Mouse (Mus musculus) E14TG2a.4 (cell line): Measurements from ENCODE around the gene Map6.

Experiments used
- H3K27me3 ChIP-seq: 2 replicates; pipeline ENCODE4 v1.6.1; 2014; ENCODE audit warnings: low read length, control low read depth; ENCODE audit not compliant: insufficient read depth
- H3K36me3 ChIP-seq: 2 replicates; pipeline ENCODE4 v1.6.1; 2014; ENCODE audit warnings: low read length, control low read depth; ENCODE audit not compliant: insufficient read depth
- H3K4me1 ChIP-seq: replicated peaks from 2 replicates; pipeline ENCODE4 v1.6.1; 2014; ENCODE audit warnings: low read depth, low read length, control low read depth
- H3K4me3 ChIP-seq: replicated peaks from 2 replicates; pipeline ENCODE4 v1.5.1; 2014; ENCODE audit warnings: mild to moderate bottlenecking, low read length
- H3K9me3 ChIP-seq: 2 replicates; pipeline ENCODE4 v1.6.1; 2014; ENCODE audit warnings: low read length, control low read depth
- CTCF ChIP-seq: conservative IDR thresholded peaks from 2 replicates; pipeline ENCODE4 v1.5.1; 2014; ENCODE audit warnings: low read length
- NANOG ChIP-seq: IDR thresholded peaks from 2 replicates; pipeline ENCODE4 v1.6.1; 2014; ENCODE audit warnings: borderline replicate concordance, low read length, mixed read lengths
- POU5F1 ChIP-seq: IDR thresholded peaks from 2 replicates; pipeline ENCODE4 v1.6.1; 2014; ENCODE audit warnings: low read length, borderline replicate concordance

The Map6 gene

DNA sequence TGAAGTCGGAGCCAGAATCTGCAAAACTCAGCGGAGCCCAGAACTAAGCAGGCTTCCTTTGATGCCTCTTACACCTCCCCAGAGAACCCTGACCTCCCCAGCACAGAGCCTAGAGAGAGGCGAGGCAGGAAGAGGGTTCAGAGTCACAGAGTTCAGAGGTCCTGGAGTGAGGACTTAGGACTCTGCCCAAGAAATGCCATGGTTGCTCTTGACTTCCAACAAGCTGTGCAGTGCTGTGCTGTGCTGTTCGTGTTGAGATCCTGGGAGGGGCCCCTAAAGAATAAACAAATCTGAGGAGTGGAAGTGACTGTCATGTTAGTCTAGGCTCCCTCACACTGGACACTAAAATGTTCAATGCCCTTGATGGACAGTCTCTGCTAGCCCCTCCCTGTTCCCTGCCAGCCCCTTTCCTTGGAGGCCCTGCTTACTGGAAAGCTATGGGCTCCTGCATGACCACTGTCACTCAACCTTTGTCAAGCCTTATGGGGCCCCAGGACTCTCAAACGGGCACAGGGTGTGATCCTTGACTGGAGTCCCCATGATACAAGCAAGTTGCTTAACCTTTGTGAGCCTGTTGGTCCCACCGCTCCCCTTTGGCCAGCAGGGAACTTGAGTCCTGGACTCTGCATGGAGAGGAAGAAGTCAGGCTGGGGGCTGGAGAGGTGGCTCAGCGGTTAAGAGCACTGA lies 37.0 kb upstream of the Map6 start:
- peaks cover 18% of the 10 kb centered on the region; the same call in 1 of the 2 replicates for H3K27me3 ChIP-seq
- no peaks in the 10 kb centered on the region for H3K9me3 ChIP-seq
- 0 out of 2 replicates have a peak, but pooled peaks cover 3% of the 10 kb centered on the region for H3K4me1 ChIP-seq
- TF ChIP-seq POU5F1 = no peak
- TF ChIP-seq NANOG = no peak
- no peak for TF ChIP-seq CTCF
- H3K36me3 ChIP-seq = no peaks in the 10 kb centered on the region
- no peak overlapping the region for H3K4me3 ChIP-seq

DNA sequence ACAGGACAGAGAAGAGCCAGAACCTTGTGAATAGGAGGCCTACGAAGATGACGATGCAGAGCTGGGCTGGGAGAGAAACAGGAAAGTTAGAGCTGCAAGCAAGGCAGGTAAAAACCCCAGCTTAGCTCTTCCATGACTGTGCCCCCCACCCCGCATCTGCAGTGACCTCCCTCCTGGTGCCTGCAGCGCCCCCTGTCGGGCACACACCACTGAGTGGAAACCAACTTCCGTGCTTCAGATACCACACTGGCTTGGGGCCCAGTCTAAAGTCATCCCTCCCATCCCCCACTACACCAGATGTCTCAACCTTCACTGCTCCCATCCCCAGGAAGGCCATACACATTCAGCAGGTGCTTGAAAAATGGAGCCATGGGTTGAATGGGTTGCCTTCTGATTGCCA lies 34.7 kb upstream of the Map6 start:
- Histone ChIP-seq H3K27me3 (peaks cover 15% of the 10 kb centered on the region), H3K4me3 (no peak overlapping the region), H3K36me3 (no peaks in the 10 kb centered on the region), H3K4me1 (peaks cover 17% of the 10 kb centered on the region), H3K9me3 (no peaks in the 10 kb centered on the region)
- TF ChIP-seq POU5F1 = no peak
- peak; percentile 28 for TF ChIP-seq CTCF

DNA sequence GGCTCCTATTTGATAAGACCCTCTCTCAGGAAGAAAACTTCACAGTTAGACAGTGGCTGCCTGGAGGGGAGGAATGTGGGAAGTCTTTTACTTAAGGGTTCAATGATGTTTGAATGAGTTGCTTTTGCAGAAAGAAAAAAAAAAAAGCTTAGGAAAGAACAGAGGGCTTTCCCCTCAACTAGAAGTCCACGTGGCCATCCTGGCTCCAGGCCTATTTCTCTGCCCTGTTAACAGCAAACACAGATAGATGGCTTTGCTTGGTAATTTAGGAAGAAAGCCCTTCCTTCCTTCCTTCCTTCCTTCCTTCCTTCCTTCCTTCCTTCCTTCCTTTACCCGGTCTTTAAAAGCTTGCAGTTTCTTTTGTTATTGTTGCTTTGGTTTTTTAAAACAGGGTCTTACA lies 32.3 kb upstream of the Map6 start:
- TF ChIP-seq POU5F1 (no peak), CTCF (no peak), NANOG (no peak)
- no peak overlapping the region for H3K4me3 ChIP-seq
- H3K27me3 ChIP-seq = peaks cover 37% of the 10 kb centered on the region
- no peaks in the 10 kb centered on the region for H3K36me3 ChIP-seq
- no peaks in the 10 kb centered on the region for H3K9me3 ChIP-seq
- peaks cover 25% of the 10 kb centered on the region for H3K4me1 ChIP-seq

DNA sequence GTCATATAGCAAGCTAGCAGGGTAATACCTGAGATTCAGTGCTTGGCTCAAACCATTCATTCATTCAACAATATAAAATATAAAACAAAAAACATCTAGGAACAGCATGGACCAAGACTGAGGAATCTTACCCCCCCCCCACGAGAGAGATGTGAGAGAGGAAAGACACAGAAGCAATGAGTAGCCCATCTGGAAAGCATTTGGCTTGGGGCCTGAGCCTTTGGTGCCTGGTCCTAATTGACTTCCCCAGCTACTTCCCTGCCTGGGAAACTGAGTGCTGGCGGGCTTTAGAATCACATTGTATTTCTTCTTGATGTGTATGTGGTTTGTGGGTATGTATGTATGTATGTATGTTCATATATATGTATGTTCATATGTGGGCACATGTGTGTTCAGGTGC lies 31.6 kb upstream of the Map6 start:
- H3K27me3 ChIP-seq = peaks cover 40% of the 10 kb centered on the region
- no peaks in the 10 kb centered on the region for H3K36me3 ChIP-seq
- no peak overlapping the region for H3K4me3 ChIP-seq
- H3K4me1 ChIP-seq = peaks cover 25% of the 10 kb centered on the region
- TF ChIP-seq CTCF (no peak), NANOG (no peak), POU5F1 (no peak)
- H3K9me3 ChIP-seq = no peaks in the 10 kb centered on the region

DNA sequence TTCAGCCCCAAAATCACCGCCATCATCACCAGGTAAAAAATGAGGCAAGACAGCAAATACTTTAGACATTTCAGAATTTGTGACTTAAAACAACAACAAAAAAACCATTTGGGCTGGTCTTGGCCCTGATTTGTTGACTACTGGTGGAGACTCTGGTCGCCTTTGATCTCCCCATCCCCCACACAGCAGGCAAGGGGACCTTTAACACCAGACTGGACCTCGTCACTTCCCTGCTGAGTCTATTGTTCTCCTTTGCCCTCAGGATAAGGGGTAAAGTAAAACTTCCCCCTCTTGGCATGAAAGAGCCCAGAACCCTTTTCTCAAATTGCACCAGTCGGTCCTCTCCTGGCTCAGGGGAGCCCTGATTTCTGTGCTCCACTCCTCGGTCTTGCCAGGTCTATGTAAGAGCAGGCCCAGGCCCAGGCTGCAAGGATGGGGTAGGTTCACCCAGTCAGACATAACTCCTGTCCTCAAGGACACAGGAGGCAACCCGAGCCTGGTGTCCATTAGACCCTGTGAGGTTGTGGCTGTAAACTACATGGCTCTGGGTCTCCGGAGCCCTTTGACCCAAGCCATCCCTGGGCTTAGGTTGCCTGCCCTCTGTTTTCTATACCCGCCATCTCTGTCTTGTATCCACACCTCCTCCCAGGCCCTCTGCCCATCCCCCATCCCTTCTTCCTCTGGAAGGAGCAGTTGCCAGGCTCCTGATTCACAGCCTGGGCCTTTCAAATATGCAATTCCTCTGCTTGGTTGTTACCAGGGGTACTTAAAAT lies 30.2 kb upstream of the Map6 start:
- H3K4me3 ChIP-seq = no peak overlapping the region
- H3K27me3 ChIP-seq = peaks cover 39% of the 10 kb centered on the region
- H3K9me3 ChIP-seq = no peaks in the 10 kb centered on the region
- peaks cover 26% of the 10 kb centered on the region for H3K4me1 ChIP-seq
- no peak for TF ChIP-seq CTCF
- TF ChIP-seq NANOG = no peak
- TF ChIP-seq POU5F1 = no peak
- no peaks in the 10 kb centered on the region for H3K36me3 ChIP-seq

DNA sequence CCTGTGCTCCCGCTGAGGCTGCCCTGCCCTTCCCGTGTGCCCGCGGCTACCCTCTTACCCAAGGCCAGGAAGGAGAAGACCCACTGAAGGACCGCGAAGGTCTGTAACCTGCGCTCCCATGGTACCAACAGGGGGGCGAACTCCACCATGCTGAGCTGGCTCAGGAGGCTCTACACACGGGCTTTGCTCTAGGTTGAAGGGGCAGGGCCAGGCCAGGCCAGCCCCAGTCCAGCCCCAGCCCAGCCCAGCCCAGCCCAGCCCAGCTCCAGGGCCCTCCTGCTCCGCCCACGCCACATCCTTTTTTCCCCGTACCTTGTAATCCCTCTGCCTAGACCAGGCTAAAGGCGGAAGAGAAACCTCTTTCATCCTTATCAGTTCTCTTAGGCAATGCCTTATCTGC lies 28.8 kb upstream of the Map6 start, which contains the start of gene Mogat2:
Mogat2 (minus strand) TSS at position 203 of the 400 bp plus-strand sequence.
- Histone ChIP-seq H3K27me3 (peaks cover 36% of the 10 kb centered on the region), H3K9me3 (no peaks in the 10 kb centered on the region)
- no peak for TF ChIP-seq NANOG
- no peak for TF ChIP-seq CTCF
- TF ChIP-seq POU5F1 = no peak

DNA sequence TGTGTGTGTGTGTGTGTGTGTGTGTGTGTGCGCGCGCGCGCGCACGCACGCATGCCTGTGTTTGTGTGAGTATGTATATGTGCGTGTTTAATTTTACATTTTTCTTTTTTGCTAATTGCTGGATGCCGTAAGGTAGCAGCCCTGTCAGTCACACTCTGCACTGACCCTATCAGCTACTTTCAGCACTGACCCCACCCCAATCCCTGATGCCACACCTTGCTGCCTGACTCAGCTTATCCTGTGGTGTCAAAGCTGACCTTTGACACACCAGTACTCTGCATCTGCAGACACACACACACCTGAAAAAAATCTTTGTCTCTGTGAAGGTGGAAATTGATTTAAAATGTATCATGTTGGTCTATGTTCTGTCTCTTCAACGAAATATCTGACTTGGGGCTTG lies 25.1 kb upstream of the Map6 start:
- TF ChIP-seq CTCF (no peak), NANOG (no peak), POU5F1 (no peak)
- H3K9me3 ChIP-seq = no peaks in the 10 kb centered on the region
- no peak overlapping the region for H3K4me3 ChIP-seq
- peaks cover 19% of the 10 kb centered on the region for H3K4me1 ChIP-seq
- no peaks in the 10 kb centered on the region for H3K36me3 ChIP-seq
- H3K27me3 ChIP-seq = peaks cover 52% of the 10 kb centered on the region

More for the DNA sequence above, 28.8 kb upstream of the Map6 start, which contains the start of gene Mogat2:
- Histone ChIP-seq H3K4me3 (peak within 1 kb of the TSS; percentile 43), H3K36me3 (no peaks in the 10 kb centered on the region), H3K4me1 (peaks cover 28% of the 10 kb centered on the region)

DNA sequence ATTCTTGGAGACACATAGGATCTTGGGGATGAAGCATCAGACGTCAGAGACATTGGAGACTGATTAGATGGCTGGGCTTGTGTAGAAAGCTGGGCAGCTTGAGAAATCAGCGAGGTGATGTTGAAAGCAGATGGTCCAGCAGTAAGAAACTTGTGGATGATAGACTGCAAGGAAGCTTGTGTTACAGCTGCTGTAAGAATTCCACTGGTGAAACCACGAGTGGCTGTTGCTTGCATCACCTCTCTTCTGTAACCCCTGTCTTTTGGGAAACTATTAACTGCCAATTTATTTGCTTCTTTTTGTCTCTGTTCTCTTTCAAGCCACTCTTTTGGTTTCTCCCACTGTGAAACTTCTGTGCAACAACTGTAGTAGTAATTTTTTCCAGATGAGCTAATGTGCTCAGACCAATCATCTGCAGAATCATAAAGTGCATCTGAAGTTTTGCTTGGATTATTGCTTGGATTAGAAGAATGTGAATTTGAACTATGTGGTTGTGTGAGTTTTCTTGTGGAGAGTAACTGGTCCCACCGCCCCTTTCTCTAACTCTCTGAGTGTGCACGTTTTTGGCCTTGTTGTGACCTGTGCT lies 19.0 kb upstream of the Map6 start:
- no peaks in the 10 kb centered on the region for H3K36me3 ChIP-seq
- H3K4me3 ChIP-seq = no peak overlapping the region

More for the DNA sequence above, 19.0 kb upstream of the Map6 start:
- no peaks in the 10 kb centered on the region for H3K9me3 ChIP-seq
- TF ChIP-seq CTCF = no peak
- no peak for TF ChIP-seq POU5F1
- no peak for TF ChIP-seq NANOG
- peaks cover 58% of the 10 kb centered on the region for H3K27me3 ChIP-seq
- H3K4me1 ChIP-seq = peaks cover 19% of the 10 kb centered on the region
